Mouse (Mus musculus): Measurements from ENCODE around the gene Snx6. TPM values are rescaled to one million over a fixed set of nuclear protein-coding genes. Genes with fewer than 3 reads are reported as not detected.
A peak's percentile ranks its signal among the peaks of the same experiment; 100 is the strongest.
"Not testable (repeated sequence)": the region's sequence is repeated elsewhere in the genome, so short reads cannot be mapped to it uniquely, and the experiment has no call there.

Gene Snx6
- total RNA-seq (2021), result 10 to 100 TPM; 32.3 to 32.8 TPM

GRCm38 (mm10) chr12:54795153-54795998, at the start of gene Snx6:
TSS of gene Snx6 (minus strand) at chr12:54795703.
- peak; percentile 59 for DNase-seq (ENCODE audit: low spot score)
- intact Hi-C loops (cut with DNase I), result no loop called here

GRCm38 (mm10) chr12:54844415-54844814, 48.9 kb upstream of the Snx6 start:
- DNase-seq (ENCODE audit: low spot score), result no peak
- intact Hi-C loops (cut with DNase I), result no loop called here

- intact Hi-C loops (cut with DNase I), result loop anchor here (2.0 kb wide), 1 partner anchor 15 kb away; no protein-coding TSS in a partner anchor
Observed at GRCm38 (mm10) chr12:54841576-54841975, 46.1 kb upstream of the Snx6 start.

GRCm38 (mm10) chr12:54839815-54840214, 44.3 kb upstream of the Snx6 start:
- intact Hi-C loops (cut with DNase I), result loop anchor here (2.0 to 10.0 kb wide), 2 partner anchors 17 to 145 kb away; partner anchors contain the start of gene Gm20403
- DNase-seq (ENCODE audit: low spot score), result no peak

More at GRCm38 (mm10) chr12:54841576-54841975, 46.1 kb upstream of the Snx6 start:
- DNase-seq (ENCODE audit: low spot score), result no peak

GRCm38 (mm10) chr12:54838931-54839330, 43.4 kb upstream of the Snx6 start:
- no peak for DNase-seq (ENCODE audit: low spot score)
- intact Hi-C loops (cut with DNase I), result loop anchor here (10.0 kb wide), 1 partner anchor 146 kb away; the partner anchor contains the start of gene Gm20403

GRCm38 (mm10) chr12:54835608-54836570, 40.4 kb upstream of the Snx6 start:
- intact Hi-C loops (cut with DNase I), result loop anchor here (10.0 kb wide), 1 partner anchor 149 kb away; the partner anchor contains the start of gene Gm20403
- DNase-seq (ENCODE audit: low spot score), result peak; percentile 8

- peak; percentile 74 for DNase-seq (ENCODE audit: low spot score)
- intact Hi-C loops (cut with DNase I), result loop anchor here (10.0 kb wide), 1 partner anchor 150 kb away; the partner anchor contains the start of gene Gm20403
Observed at GRCm38 (mm10) chr12:54834925-54835447, 39.5 kb upstream of the Snx6 start.

GRCm38 (mm10) chr12:54833856-54834399, 38.4 kb upstream of the Snx6 start:
- DNase-seq (ENCODE audit: low spot score), result no peak
- intact Hi-C loops (cut with DNase I), result loop anchor here (10.0 kb wide), 1 partner anchor 151 kb away; the partner anchor contains the start of gene Gm20403

- intact Hi-C loops (cut with DNase I), result loop anchor here (10.0 kb wide), 1 partner anchor 153 kb away; the partner anchor contains the start of gene Gm20403
- DNase-seq (ENCODE audit: low spot score), result not testable (repeated sequence)
Observed at GRCm38 (mm10) chr12:54831927-54832326, 36.4 kb upstream of the Snx6 start.

GRCm38 (mm10) chr12:54830574-54830973, 35.1 kb upstream of the Snx6 start:
- intact Hi-C loops (cut with DNase I), result loop anchor here (1.0 to 10.0 kb wide), 2 partner anchors 49 to 154 kb away; partner anchors contain the start of gene Gm20403
- DNase-seq (ENCODE audit: low spot score), result peak; percentile 58

- intact Hi-C loops (cut with DNase I), result loop anchor here (1.0 to 10.0 kb wide), 2 partner anchors 49 to 155 kb away; partner anchors contain the start of gene Gm20403
- no peak for DNase-seq (ENCODE audit: low spot score)
Observed at GRCm38 (mm10) chr12:54829876-54830275, 34.4 kb upstream of the Snx6 start.

- no peak for DNase-seq (ENCODE audit: low spot score)
- intact Hi-C loops (cut with DNase I), result no loop called here
Observed at GRCm38 (mm10) chr12:54828043-54828442, 32.5 kb upstream of the Snx6 start.

- DNase-seq (ENCODE audit: low spot score), result no peak
- intact Hi-C loops (cut with DNase I), result no loop called here
Observed at GRCm38 (mm10) chr12:54825202-54825601, 29.7 kb upstream of the Snx6 start.

GRCm38 (mm10) chr12:54822836-54823426, 27.4 kb upstream of the Snx6 start:
- DNase-seq (ENCODE audit: low spot score), result no peak
- intact Hi-C loops (cut with DNase I), result no loop called here

- intact Hi-C loops (cut with DNase I), result no loop called here
- no peak for DNase-seq (ENCODE audit: low spot score)
Observed at GRCm38 (mm10) chr12:54820684-54821161, 25.2 kb upstream of the Snx6 start.

GRCm38 (mm10) chr12:54819181-54819935, 23.9 kb upstream of the Snx6 start:
- DNase-seq (ENCODE audit: low spot score), result no peak
- intact Hi-C loops (cut with DNase I), result no loop called here

GRCm38 (mm10) chr12:54810142-54810541, 14.6 kb upstream of the Snx6 start:
- intact Hi-C loops (cut with DNase I), result no loop called here

GRCm38 (mm10) chr12:54807481-54807880, 12.0 kb upstream of the Snx6 start:
- DNase-seq (ENCODE audit: low spot score), result no peak

More at GRCm38 (mm10) chr12:54810142-54810541, 14.6 kb upstream of the Snx6 start:
- DNase-seq (ENCODE audit: low spot score), result no peak

More at GRCm38 (mm10) chr12:54807481-54807880, 12.0 kb upstream of the Snx6 start:
- intact Hi-C loops (cut with DNase I), result no loop called here

Measured in heart, postnatal 25 days (tissue).